Mouse (Mus musculus) monocyte, adult 2 months (primary cell): ENCODE measurements around the gene Cryba4.

ENCODE experiments used
- DNase-seq, 2 experiments: peaks; one replicate each; pipeline ENCODE4 v3.0.0; 2022; ENCODE audit warnings: low spot score in 2 of 2, low read depth in 1 of 2

Cryba4 gene

GRCm38 (mm10) chr5:112252400-112252799 lies at the start of gene Cryba4:
Gene Cryba4, minus strand, starts transcription at chr5:112252518.
- DNase-seq = no peak

DNA sequence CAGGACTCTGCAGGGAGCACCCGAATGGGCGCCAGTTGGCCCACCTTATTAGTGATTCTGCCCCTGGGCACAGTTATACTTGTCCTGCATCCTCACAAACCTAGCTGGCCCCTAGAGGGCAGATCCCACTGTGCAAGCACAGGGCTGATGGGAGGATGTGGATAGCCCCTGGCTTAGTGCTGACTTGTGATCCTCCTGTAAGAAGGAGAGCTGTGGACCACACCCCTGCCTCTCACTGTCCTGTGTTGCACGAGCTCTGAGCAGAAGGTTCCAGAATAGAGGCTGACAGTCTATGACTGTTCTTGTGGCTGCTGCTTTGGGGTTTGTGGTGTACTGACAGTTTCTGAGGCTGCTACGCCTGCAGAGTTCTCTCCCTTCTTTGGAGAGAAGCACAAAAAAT lies 49.4 kb upstream of the Cryba4 start:
- DNase-seq = no peak

DNA sequence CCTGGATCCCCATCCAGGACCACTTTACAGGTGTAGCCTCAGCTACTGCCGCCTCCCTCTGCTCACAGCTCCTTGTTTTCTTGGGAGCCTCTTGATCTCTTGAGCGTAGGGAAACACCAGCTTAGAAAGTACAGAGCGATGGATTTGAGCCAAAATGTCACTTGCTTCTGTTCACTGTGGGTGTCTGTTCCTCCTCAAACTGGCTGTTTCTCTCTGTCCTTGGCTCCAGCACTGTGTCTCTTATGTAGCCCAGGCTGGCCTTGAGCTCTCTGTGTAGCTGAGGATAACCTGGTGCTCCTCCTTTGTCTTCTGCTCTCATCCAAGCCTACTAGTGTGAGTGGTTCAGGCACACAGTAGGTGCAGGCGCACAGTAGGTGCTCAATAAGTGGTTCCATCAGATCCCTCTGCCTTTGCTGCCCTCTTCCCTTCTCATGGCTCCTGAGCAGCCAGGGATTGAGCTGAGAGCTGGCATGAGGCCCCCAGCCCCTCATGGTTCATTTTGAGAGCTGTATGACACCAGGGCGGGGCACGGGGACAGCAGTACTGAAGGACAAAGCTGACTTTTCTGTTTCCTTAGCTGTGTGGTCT lies 48.5 kb upstream of the Cryba4 start:
- no peak for DNase-seq

- no peak for DNase-seq
Measured at GRCm38 (mm10) chr5:112300112-112300511, 47.8 kb upstream of the Cryba4 start.

DNA sequence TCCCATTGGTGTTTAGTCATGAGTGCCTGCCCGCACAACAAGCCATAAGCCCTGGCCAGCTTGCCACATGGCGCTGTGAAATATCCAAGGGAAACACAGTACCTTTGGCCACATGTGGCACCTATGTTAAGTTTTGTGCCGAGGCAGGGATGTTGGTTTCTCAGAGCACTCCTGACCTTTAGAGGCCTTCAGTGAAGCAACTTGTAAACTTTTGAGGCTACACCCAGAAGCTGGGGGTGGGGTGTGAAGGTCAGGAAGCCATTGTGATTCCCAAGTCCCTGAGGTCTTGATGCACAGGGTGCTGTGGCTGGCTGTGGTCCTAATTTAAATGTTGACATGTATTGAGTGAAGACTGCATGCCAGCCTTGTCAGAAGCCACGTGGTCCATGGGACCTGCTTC lies 47.1 kb upstream of the Cryba4 start:
- no peak for DNase-seq

DNA sequence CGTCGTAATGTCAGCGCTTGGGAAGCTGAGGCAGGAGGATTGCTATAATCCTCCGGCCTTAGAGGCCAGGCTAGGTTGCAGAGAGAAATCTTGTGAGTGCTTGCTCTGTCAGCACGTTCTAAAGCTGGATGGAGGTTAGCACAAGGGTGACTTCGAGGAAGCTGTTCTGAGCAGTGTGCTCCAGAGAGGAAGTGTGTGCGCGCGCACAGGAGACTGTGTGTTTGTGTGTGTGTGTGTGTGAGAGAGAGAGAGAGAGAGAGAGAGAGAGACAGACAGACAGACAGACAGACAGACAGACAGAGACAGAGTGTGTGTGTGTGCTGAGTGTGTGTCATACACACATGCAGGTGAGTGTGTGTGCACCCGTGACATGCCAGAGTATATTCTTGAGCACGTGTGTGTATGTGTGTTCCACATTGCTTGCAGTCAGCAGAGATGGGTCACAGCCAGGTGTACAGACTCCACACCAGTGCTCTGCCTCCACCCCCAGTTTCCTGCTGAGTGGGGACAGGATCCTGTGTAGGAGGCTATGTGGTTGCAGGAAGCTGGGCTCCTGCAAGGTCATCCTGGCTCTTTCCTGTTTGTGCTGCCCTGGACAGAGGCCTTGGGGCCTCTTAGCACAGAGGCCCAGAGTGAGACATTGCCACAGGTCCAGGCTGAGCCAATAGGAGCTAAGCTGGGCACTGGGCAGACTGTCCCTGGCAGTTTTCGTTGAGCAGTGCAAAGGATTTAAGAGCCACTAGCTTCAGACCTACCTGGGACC lies 46.1 kb upstream of the Cryba4 start:
- no peak for DNase-seq

DNA sequence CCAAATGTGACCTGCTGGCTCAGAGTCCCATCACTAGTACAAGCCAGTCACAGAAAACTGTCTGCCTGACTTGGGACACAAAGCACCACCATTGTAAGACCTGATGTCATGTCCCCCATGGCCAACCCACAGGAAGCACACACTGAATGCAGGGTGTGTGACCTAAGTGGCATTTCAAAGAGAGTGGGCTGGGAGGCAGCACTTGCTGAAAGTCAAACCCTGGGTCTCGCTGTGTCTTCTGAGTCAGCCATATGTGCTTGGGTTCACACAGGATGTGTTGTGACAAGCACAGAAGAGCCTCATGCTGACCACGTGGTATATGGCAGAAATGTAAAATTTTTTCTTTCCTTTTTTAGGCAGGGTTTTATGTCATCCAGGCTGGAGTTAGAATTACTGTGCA lies 44.9 kb upstream of the Cryba4 start:
- DNase-seq = no peak

DNA sequence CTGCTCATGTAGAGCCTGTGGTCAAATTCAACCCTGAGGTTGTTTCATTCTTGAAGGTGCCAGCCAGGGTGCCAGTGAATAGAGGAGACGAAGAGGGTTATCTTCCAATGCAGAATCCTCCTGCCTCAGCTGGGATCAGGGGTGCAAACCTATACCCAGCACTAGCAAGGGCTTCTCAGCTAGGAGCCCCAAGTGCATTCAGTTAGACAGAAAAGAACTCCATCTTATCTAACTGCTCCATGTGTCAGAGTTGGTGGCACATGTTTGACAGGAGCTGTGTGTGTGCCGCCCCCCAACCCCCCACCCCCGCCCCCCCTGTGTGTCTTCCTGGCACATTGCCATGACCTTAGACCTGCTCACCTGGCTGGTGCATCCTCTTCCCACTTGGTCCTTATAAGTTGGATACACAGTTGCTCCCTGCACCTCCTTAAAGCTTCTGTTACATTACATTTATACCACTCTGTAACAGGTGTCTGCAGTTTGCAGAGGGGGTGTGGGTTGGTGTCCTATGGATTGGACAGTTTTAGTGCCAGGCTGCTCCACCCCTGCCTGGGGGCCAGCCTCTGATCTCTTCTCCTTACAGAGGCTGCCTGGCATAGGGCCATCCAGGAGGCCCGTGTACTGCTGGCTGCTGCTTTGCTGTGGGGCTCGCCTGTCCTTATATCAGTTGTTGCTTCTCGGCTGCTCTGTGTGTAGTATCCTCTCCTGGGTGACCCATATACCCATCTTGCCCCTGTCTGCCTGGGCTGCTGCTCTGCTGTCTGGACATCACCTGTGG lies 44.3 kb upstream of the Cryba4 start:
- no peak for DNase-seq

DNA sequence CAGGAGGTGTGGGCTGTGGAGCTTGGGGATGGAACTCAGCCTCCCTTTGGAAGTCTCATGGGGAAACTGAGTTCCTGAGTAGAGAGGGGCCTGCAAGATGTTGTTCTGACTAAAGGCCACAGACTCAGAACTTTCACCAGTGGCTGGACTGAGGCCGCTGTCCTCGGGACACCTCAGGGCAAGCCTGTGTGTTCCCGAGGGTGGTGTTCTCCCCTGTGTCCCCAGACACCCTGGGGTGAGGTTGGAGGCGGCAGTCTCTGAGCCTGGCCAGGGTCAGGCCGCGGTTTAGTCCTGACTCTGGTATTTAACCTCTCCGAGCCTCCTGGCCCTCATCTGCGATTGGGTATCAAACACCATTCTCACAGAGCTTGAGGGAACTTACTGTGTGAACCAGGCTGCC lies 43.2 kb upstream of the Cryba4 start:
- no peak for DNase-seq

- no peak for DNase-seq
Measured at GRCm38 (mm10) chr5:112295162-112295561, 42.8 kb upstream of the Cryba4 start.

DNA sequence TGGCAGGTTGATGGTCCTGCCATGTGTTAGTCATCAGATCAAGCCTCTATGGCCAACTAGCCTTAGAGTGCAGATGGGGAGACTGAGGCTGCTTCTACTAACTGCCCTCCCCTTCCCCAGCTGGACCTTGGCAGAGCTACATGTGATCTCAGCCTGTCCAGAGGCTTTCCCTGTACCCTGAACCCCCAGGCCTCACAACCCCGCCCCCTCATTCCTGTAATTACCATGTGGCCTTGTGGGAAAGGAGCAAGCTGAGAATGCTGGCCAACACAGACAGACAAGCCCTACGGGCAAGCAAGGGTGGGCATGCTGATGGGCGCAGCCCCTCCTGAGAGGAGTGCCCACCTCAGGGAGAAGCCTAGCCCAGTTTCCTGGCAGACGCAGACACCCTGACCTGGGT lies 42.4 kb upstream of the Cryba4 start:
- DNase-seq = no peak

DNA sequence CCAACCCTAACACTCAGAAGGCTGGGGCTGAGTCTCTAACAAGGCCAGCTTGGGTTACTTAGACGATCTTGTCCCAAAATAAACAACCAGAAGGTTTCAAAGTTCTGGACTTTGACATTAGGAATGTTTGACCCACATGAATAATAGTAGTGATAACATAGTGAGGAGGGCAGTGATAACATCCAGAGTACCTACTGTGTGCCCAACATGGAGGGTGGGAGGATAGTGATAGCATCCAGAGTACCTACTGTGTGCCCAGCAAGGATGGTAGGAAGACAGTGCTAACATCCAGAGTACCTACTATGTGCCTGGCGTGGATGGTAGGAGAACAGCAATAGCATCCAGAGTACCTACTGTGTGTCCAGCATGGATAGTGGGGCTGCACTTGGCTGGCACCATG lies 41.5 kb upstream of the Cryba4 start:
- DNase-seq = no peak

DNA sequence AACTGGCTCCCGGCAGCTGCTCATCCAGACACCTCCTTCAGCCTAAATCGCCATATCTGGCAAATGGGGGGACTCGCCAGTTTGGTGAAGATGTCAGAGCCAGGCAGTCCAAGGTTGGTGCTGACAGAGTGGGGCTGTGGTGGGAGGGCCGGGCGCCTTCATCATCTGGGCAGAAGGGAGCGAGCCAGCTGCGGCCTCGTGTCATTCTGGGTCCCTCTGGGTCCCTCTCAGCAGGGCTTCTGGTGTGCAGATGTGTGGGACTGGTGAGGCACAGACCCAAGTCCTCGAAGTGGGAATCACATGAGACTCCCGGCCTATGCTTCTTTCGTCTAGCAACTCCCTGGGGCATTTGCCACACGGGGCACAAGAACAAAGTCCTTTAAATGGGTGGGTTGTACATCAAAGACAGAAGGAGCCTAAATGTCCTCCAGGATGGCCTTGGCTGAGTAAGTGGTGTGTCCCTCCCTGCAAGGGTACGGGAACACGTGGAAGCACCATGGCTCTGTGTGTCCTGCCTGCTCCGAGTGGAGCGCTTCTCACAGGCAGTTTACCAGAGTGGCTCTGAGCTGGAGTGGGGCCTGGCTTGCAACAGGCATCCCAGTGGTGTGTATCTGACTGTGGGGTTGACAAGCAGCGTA lies 40.1 kb upstream of the Cryba4 start:
- no peak for DNase-seq

DNA sequence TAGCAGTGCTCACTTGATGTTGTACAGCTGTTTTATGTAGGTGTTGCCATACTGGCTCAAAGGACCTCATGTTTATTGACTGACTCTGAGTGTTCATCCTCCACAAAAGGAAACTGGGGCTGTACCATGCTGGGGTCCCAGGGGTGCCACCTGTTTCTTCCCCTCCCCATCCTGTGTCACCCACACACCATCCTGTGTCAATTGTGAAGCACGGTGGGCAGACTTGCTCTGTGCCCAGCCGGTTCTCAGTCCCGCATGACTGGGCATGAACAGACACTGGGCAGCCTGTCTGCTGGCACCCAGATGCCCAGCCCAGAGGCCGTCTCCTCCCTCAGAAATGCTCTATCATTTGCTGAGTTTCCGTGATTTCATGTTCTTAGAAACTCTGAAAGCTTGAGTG lies 39.5 kb upstream of the Cryba4 start:
- DNase-seq = no peak

DNA sequence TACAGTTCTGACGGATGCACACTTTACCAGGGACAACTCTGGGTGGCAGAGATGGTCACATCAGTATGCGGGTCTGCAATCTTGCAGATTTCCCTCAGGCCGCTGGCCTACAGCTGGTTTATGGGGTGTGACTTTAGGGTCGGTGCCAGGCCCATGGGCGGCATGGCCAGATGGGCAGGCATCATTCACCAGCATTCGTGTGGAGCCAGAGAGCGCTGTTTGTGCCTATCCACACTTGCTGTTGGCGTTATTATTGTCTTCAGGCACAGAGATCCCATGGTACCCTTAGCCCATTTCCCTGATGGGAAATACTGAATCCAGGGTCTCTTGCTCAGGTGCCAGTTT lies 38.2 kb upstream of the Cryba4 start:
- DNase-seq = no peak

GRCm38 (mm10) chr5:112289819-112290535 lies 37.7 kb upstream of the Cryba4 start:
- no peak for DNase-seq

- DNase-seq = no peak
Measured at GRCm38 (mm10) chr5:112289236-112289635, 36.9 kb upstream of the Cryba4 start.

DNA sequence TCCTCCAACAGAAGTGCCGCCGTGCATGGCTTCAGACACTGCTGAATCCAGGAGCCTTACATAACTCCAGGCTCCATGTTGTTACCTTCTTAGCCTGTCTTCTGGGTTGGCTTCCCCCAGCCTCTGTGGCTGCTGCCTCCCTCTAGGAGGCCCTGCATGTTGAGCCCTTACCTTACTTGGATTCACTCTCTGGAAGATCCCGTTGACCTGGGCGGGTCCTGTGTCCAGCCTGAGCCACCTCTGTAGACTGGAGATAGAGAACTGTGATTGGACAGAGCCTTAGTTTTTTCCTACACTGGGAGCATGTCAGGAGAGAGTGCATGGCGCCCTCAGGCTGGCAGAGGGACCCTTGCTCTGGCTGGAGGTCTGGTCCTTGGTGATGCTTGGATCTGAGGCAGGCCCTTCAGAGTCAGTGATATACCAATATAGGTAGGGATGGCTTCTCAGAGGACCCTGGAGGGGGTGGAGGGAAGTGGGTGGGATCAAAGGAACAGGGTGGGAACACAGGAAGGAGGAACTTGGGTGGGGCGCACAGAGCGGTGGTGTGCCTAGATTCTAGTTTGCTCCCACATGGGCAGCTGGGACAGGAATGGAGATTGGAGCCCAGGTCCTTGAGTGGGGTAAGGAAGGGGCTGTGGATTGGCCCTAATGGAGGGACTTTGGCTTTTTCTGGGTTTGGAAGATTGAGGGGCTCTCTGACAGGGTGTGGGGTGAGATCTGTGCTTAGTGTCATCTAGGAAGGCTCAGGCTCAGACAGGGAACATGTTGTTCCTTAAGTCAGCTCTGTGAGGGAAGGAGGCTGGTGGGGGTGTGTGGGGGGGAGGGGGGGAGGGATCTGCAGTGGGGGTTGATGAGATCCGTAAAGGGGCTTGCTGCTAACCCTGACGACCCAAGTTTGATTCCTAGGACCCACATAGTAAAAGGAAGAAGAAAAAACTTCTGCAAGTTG lies 36.1 kb upstream of the Cryba4 start:
- DNase-seq = no peak

DNA sequence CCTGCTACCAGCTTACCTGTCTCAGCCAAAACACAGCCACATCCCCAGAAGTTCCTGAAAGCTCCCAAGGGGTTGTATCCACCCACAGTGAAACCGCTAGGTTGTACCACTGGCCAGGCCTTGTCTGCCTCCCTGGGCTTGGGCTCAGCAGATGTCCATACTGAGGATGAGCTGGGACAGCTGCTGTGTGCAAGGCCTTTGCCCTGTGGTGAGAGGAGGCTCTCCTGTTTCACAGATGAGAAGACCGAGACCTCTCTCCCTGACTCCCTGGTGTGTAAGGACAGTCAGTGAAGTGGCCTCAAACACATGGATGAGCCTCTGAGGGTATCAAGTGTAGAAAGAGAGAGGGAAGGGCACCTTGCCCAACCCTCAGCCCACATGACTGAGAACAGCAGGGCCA lies 35.3 kb upstream of the Cryba4 start:
- no peak for DNase-seq

DNA sequence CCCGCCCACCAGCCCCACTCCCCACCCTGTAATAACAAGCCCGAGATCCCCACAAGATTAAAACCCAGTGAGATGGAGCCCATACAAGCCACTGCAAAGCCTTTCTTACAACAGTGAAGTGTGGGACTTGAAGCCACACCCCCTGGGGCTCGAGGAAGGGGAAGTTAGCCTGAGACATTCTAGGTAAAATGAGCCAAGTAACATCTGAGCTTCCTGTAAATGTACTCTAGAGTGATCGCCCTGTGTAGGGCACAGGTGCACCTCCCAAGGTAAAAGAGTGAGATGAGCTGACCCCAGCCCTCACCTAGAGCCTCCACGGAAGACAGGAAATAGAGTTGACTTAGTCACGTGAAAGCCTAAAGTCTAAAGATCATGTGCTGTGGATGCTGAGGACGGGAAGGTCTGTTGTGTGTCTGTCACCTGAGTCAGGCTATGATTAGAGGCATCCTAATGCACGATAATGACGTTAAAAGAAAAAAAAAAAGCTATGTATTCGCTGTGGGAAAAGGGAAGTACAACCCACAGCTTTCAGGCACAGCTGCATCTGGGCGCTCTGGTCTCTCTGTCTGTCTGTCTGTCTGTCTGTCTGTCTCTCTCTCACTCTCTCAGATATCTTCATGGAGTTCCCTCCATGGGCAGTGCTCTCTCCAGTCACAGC lies 34.8 kb upstream of the Cryba4 start:
- peak in 1 of 2 experiments; percentile 51 for DNase-seq
